Mouse (Mus musculus): ENCODE measurements at regions not wholly inside any gene's neighbourhood (a gene's known extent, or its start where the extent isn't known, plus 50 kb on each side); places are given as distances from the start of the nearest gene placed in this dataset.

DNA sequence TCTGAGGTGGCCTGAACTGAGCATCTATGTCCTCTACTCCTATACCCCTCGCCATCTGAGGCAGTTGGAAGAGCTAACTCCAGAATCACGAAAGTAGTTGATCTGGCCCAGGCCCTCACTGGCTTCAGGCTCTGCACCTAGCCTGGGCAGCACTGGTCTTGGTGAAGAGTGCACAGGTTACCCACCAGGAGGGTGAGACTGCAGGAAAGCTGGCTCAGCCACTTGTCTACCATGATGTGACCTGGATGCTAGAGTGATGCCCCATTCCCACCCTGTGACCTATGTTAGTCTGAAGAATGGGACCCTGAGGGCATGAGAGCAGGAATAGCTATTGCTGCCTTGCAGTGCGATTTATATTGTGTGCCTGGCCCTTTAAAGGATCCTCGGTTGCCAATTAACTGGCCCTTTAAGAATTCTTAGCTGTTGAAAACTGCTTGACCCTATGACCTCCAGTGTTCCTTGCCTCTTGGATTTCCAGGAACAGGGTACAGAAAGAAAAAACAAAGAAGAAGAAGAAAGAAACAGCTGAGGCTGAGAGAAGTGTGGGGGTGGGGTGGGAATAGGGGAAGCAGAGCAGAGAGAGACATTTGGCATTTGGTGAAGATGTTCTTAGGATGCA is 67.2 kb upstream of the Adgrl3 start:
- DNase-seq (ENCODE audit: low spot score) = peak; percentile 21
- peak overlapping the region; percentile 71 for H3K27ac ChIP-seq
- WGBS = 36% methylated on average over 4 of the region's 4 CpGs

More for the DNA sequence above, 67.2 kb upstream of the Adgrl3 start:
- H3K9me3 ChIP-seq = 0 out of 2 replicates have a peak, but pooled peaks cover 3% of the 10 kb centered on the region
- no peaks in the 10 kb centered on the region for H3K36me3 ChIP-seq
- no peaks in the 10 kb centered on the region for H3K27me3 ChIP-seq (ENCODE audit: insufficient read depth, poor library complexity, severe bottlenecking)
- peaks cover 16% of the 10 kb centered on the region for H3K4me1 ChIP-seq (replicated peaks)
- H3K4me3 ChIP-seq = no peak overlapping the region
